Mouse (Mus musculus): ENCODE measurements at regions not wholly inside any gene's neighbourhood (a gene's known extent, or its start where the extent isn't known, plus 50 kb on each side); places are given as distances from the start of the nearest gene placed in this dataset.

DNA sequence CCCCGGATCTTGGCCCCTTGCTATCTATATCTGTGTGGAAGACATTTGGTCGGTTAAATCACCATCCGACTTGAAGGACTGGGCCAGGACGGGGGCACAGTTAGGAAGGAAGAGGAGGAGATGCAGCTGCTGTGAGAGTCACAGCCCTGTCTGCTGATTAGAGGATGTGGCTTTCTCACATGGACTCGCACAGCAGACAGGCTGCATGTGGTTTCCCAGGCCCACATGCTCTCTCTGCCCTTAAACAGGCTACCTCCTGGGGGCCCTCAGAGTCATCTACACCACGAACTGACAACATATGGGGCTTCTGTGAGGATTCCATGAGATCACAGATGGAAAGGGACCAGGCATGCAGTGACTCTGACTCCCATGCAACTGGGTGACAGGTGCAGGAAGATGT is 62.9 kb upstream of the Sv2b start:
- TF ChIP-seq CTCF (IDR thresholded peaks at IDR 0.05; ENCODE audit: extremely low read depth, insufficient read length, insufficient replicate concordance, low read depth, low read length) (no peak), POLR2A (IDR thresholded peaks at IDR 0.05; ENCODE audit: low read depth, low read length) (no peak)

All from small intestine, adult 2 months (tissue).